Mouse (Mus musculus) liver, postnatal 0 days (tissue): Measurements from ENCODE around the gene Apln.

ENCODE experiments used
- CTCF ChIP-seq: sonication (generic); IDR thresholded peaks from 2 replicates; pipeline ENCODE4 v1.5.1; 2016; ENCODE audit warnings: antibody characterized with exemption, low read depth
- EP300 ChIP-seq: IDR thresholded peaks from 2 replicates; pipeline ENCODE4 v1.6.1; 2016; ENCODE audit warnings: antibody characterized with exemption, low read depth, mild to moderate bottlenecking

- TF ChIP-seq CTCF (no peak), EP300 (no peak)
Observed at GRCm38 (mm10) chrX:48046315-48046714, 11.7 kb upstream of the Apln start.
